9 mouse cellular contexts compared by ENCODE assay signal in genomic region chr1:97688756-97689155, GRCm38 (mm10). TPM values are rescaled to one million over a fixed set of nuclear protein-coding genes. Genes with fewer than 3 reads are reported as not detected.
DNase-seq lines count a peak whose midpoint lies in the region; ATAC-seq lines count a peak whose summit lies in the region.
"Had no signal": no experiment of that assay in that cellular context is flagged by ENCODE, and none has a peak within 500 bp of the region (broad histone marks: within the 10 kb centered on the region; RNA-seq: fewer than 3 reads in every experiment).

No protein-coding gene starts in this region.

- 19% methylated on average over 3 of the region's 3 CpGs for WGBS in hindbrain, embryonic 11.5 days
- WGBS in limb, embryonic 10.5 days, result 24% methylated on average over 3 of the region's 3 CpGs
- WGBS in midbrain, embryonic 15.5 days, result 14% methylated on average over 3 of the region's 3 CpGs

- H3K9me3 ChIP-seq in hindbrain, embryonic 11.5 days (ENCODE audit: control insufficient read depth, low read length), result no peaks in the 10 kb centered on the region
- no peaks in the 10 kb centered on the region for H3K9me3 ChIP-seq in limb, embryonic 10.5 days (replicated peaks)
- H3K9me3 ChIP-seq in midbrain, embryonic 15.5 days, result no peaks in the 10 kb centered on the region
- H3K9me3 ChIP-seq: embryonic facial prominence, embryonic 12.5 days had no signal

- H3K9ac ChIP-seq in hindbrain, embryonic 11.5 days (ENCODE audit: low read depth, low read length), result no peak overlapping the region
- H3K9ac ChIP-seq in midbrain, embryonic 15.5 days, result no peak overlapping the region
- H3K9ac ChIP-seq: embryonic facial prominence, embryonic 12.5 days had no signal

- H3K27me3 ChIP-seq in hindbrain, embryonic 11.5 days (ENCODE audit: control insufficient read depth, insufficient read depth, low read length), result no peaks in the 10 kb centered on the region
- H3K27me3 ChIP-seq in limb, embryonic 10.5 days (ENCODE audit: low read depth, poor library complexity, severe bottlenecking), result no peaks in the 10 kb centered on the region
- no peaks in the 10 kb centered on the region for H3K27me3 ChIP-seq in midbrain, embryonic 15.5 days (replicated peaks)
- H3K27me3 ChIP-seq: embryonic facial prominence, embryonic 12.5 days had no signal

- no peaks in the 10 kb centered on the region for H3K36me3 ChIP-seq in hindbrain, embryonic 11.5 days (ENCODE audit: control insufficient read depth, insufficient read depth, low read length)
- H3K36me3 ChIP-seq in limb, embryonic 10.5 days, result no peaks in the 10 kb centered on the region
- H3K36me3 ChIP-seq in midbrain, embryonic 15.5 days (replicated peaks), result no peaks in the 10 kb centered on the region
- H3K36me3 ChIP-seq: embryonic facial prominence, embryonic 12.5 days had no signal

- no peak overlapping the region for H3K4me3 ChIP-seq in hindbrain, embryonic 11.5 days (ENCODE audit: low read depth, low read length)
- H3K4me3 ChIP-seq in limb, embryonic 10.5 days, result no peak overlapping the region
- H3K4me3 ChIP-seq in midbrain, embryonic 15.5 days, result no peak overlapping the region
- H3K4me3 ChIP-seq: embryonic facial prominence, embryonic 12.5 days had no signal

- H3K4me2 ChIP-seq in hindbrain, embryonic 11.5 days (replicated peaks; ENCODE audit: low read depth, low read length), result no peak overlapping the region
- H3K4me2 ChIP-seq in midbrain, embryonic 15.5 days, result no peak overlapping the region
- H3K4me2 ChIP-seq: embryonic facial prominence, embryonic 12.5 days had no signal

- no peaks in the 10 kb centered on the region for H3K4me1 ChIP-seq in hindbrain, embryonic 11.5 days (replicated peaks; ENCODE audit: control insufficient read depth, insufficient read depth, low read length)
- no peaks in the 10 kb centered on the region for H3K4me1 ChIP-seq in limb, embryonic 10.5 days
- H3K4me1 ChIP-seq in midbrain, embryonic 15.5 days, result no peaks in the 10 kb centered on the region
- H3K4me1 ChIP-seq: embryonic facial prominence, embryonic 12.5 days had no signal

- peak; percentile 81 for ATAC-seq in hindbrain, embryonic 11.5 days (ENCODE audit: low FRiP score)
- ATAC-seq in midbrain, embryonic 15.5 days (replicated peaks), result peak; percentile 67

- H3K27ac ChIP-seq in hindbrain, embryonic 11.5 days (ENCODE audit: low read depth, low read length), result no peak overlapping the region
- H3K27ac ChIP-seq in limb, embryonic 10.5 days, result no peak overlapping the region
- H3K27ac ChIP-seq in midbrain, embryonic 15.5 days, result no peak overlapping the region
- H3K27ac ChIP-seq: embryonic facial prominence, embryonic 12.5 days had no signal

- DNase-seq in heart, adult 8-10 months (ENCODE audit: low spot score), result peak; percentile 18
- DNase-seq in heart, adult 11 months, result no peak
- peak; percentile 57 for DNase-seq in R1 (ENCODE audit: low read depth, low spot score)
- peak; percentile 45 for DNase-seq in embryo, embryonic 9.5 days (ENCODE audit: extremely low spot score)
- peak; percentile 64 for DNase-seq in hindbrain, embryonic 11.5 days (ENCODE audit: low spot score)
- peak; percentile 52 for DNase-seq in limb, embryonic 10.5 days (ENCODE audit: low spot score)
- DNase-seq in thymus, postnatal 0 days (ENCODE audit: low spot score), result peak; percentile 76

RNA-seq across cellular contexts. Expression of gene D1Ertd622e, which starts 26.9 kb away (rescaled TPM):
- 1 to 10 TPM; 2.8 to 4.5 (median 3.8) TPM for total RNA-seq in heart, adult 8-10 months (2022)
- 32.6 and 40.8 TPM in 2 replicates for polyA plus RNA-seq in hindbrain, embryonic 11.5 days (2014; fragmentation: Nextera tagmentation; extraction: Ambion mirVana)
- 9.9 and 10.3 TPM in 2 replicates for polyA plus RNA-seq in limb, embryonic 10.5 days (2016; fragmentation: Nextera tagmentation; extraction: Ambion mirVana)
- 57.8 and 65.8 TPM in 2 replicates for polyA plus RNA-seq in midbrain, embryonic 15.5 days (2015; fragmentation: Nextera tagmentation; extraction: Ambion mirVana)
- polyA plus RNA-seq in thymus, postnatal 0 days (2015; fragmentation: Nextera tagmentation; extraction: Ambion mirVana), result 42.8 and 48.0 TPM in 2 replicates
